Mouse (Mus musculus) hindbrain, embryonic 12.5 days (tissue): ENCODE results near the gene Mta2. TPM values are rescaled to one million over a fixed set of nuclear protein-coding genes. Genes with fewer than 3 reads are reported as not detected.
A peak's percentile ranks its signal among the peaks of the same experiment; 100 is the strongest.
"Not testable (repeated sequence)": the region's sequence is repeated elsewhere in the genome, so short reads cannot be mapped to it uniquely, and the experiment has no call there.

Experiments
- ATAC-seq: fragments of 200-750 bp; cut with Nextera tagmentation; 2 replicates; pipeline ENCODE4 v1.8.0; 2017; ENCODE audit warnings: moderate TSS enrichment; ENCODE audit not compliant: low FRiP score
- H3K27ac ChIP-seq: fragments of 300-500 bp; sonication (generic); 2 replicates; pipeline ENCODE4 v1.5.1; 2016; ENCODE audit warnings: mild to moderate bottlenecking
- H3K27me3 ChIP-seq: fragments of 300-500 bp; sonication (generic); 2 replicates; pipeline ENCODE4 v1.6.1; 2016; ENCODE audit warnings: mild to moderate bottlenecking
- H3K36me3 ChIP-seq: fragments of 300-500 bp; sonication (generic); 2 replicates; pipeline ENCODE4 v1.6.1; 2016; ENCODE audit warnings: mild to moderate bottlenecking
- H3K4me1 ChIP-seq: fragments of 300-500 bp; sonication (generic); 2 replicates; pipeline ENCODE4 v1.6.1; 2016
- H3K4me2 ChIP-seq: fragments of 300-500 bp; sonication (generic); replicated peaks from 2 replicates; pipeline ENCODE4 v1.6.1; 2016; ENCODE audit warnings: mild to moderate bottlenecking
- H3K4me3 ChIP-seq: fragments of 300-500 bp; sonication (generic); 2 replicates; pipeline ENCODE4 v1.5.1; 2016; ENCODE audit warnings: mild to moderate bottlenecking
- H3K9ac ChIP-seq: fragments of 300-500 bp; sonication (generic); 2 replicates; pipeline ENCODE4 v1.6.1; 2016; ENCODE audit warnings: mild to moderate bottlenecking, moderate library complexity
- H3K9me3 ChIP-seq: fragments of 300-500 bp; sonication (generic); replicated peaks from 2 replicates; pipeline ENCODE4 v1.6.1; 2016; ENCODE audit warnings: mild to moderate bottlenecking
- WGBS: fragments of 180-500 bp; shearing (Covaris S2); methylation state at CpG from one replicate; pipeline ENCODE4 v1.1.7; 2016; 5-methylcytosine and 5-hydroxymethylcytosine counted together
- polyA plus RNA-seq: library from polyadenylated mRNA; unstranded; fragments of >200 nt; fragmentation: Nextera tagmentation; extraction: Ambion mirVana; gene quantifications from 2 replicates; pipeline ENCODE4 v1.2.1, GENCODE M21; 2016

Mta2 gene
- polyA plus RNA-seq: 174 and 185 TPM in 2 replicates

GRCm38 (mm10) chr19:8941515-8942217 lies at the start of gene Mta2:
Gene Mta2, plus strand, starts transcription at chr19:8941875.
- no peaks in the 10 kb centered on the region for H3K27me3 ChIP-seq
- under 1% methylated on average over 64 of the region's 64 CpGs for WGBS
- peaks cover 33% of the 10 kb centered on the region for H3K36me3 ChIP-seq
- no peaks in the 10 kb centered on the region for H3K9me3 ChIP-seq
- peak within 1 kb of the TSS; percentile 95 for H3K9ac ChIP-seq
- peak within 1 kb of the TSS; percentile 83 for H3K4me3 ChIP-seq
- ATAC-seq: peak; percentile 95
- H3K27ac ChIP-seq: peak within 1 kb of the TSS; percentile 97
- peak within 1 kb of the TSS; percentile 68 for H3K4me2 ChIP-seq
- H3K4me1 ChIP-seq: peaks cover 24% of the 10 kb centered on the region

GRCm38 (mm10) chr19:8892829-8893766 lies 48.6 kb upstream of the Mta2 start, which contains the start of gene Ints5:
Gene Ints5, plus strand, starts transcription at chr19:8893005.
- H3K9ac ChIP-seq: peak within 1 kb of the TSS; percentile 90
- H3K4me3 ChIP-seq: peak within 1 kb of the TSS; percentile 82
- H3K4me1 ChIP-seq: peaks cover 33% of the 10 kb centered on the region
- WGBS: 3% methylated on average over 54 of the region's 54 CpGs
- ATAC-seq: peak; percentile 49
- H3K4me2 ChIP-seq: peak within 1 kb of the TSS; percentile 77
- peaks cover 30% of the 10 kb centered on the region for H3K36me3 ChIP-seq
- H3K27ac ChIP-seq: peak within 1 kb of the TSS; percentile 80
- H3K27me3 ChIP-seq: no peaks in the 10 kb centered on the region
- H3K9me3 ChIP-seq: no peaks in the 10 kb centered on the region

GRCm38 (mm10) chr19:8895397-8895960 lies 46.2 kb upstream of the Mta2 start:
- no peak for ATAC-seq
- H3K36me3 ChIP-seq: peaks cover 28% of the 10 kb centered on the region
- H3K4me2 ChIP-seq: no peak overlapping the region
- H3K4me3 ChIP-seq: no peak overlapping the region
- WGBS: 91% methylated on average over 9 of the region's 9 CpGs
- no peaks in the 10 kb centered on the region for H3K9me3 ChIP-seq
- no peaks in the 10 kb centered on the region for H3K27me3 ChIP-seq
- peaks cover 36% of the 10 kb centered on the region for H3K4me1 ChIP-seq
- H3K9ac ChIP-seq: peak overlapping the region; percentile 23; the same call in 1 of the 2 replicates
- no peak overlapping the region for H3K27ac ChIP-seq

- ATAC-seq, H3K4me3 ChIP-seq, H3K9me3 ChIP-seq, H3K9ac ChIP-seq, H3K4me2 ChIP-seq, H3K27me3 ChIP-seq, H3K27ac ChIP-seq: not testable (repeated sequence)
- peaks cover 36% of the 10 kb centered on the region for H3K4me1 ChIP-seq
- 85% methylated on average over 5 of the region's 5 CpGs for WGBS
- H3K36me3 ChIP-seq: peaks cover 25% of the 10 kb centered on the region
Observed at GRCm38 (mm10) chr19:8896231-8896630, 45.4 kb upstream of the Mta2 start.

- peak overlapping the region; percentile 86 for H3K4me3 ChIP-seq
- peak overlapping the region; percentile 80 for H3K4me2 ChIP-seq
- H3K27me3 ChIP-seq, H3K9me3 ChIP-seq: not testable (repeated sequence)
- 27% methylated on average over 21 of the region's 21 CpGs for WGBS
- peak; percentile 53 for ATAC-seq
- peak overlapping the region; percentile 67 for H3K9ac ChIP-seq
- peak overlapping the region; percentile 85 for H3K27ac ChIP-seq
- peaks cover 29% of the 10 kb centered on the region for H3K36me3 ChIP-seq
- peaks cover 36% of the 10 kb centered on the region for H3K4me1 ChIP-seq
Observed at GRCm38 (mm10) chr19:8897211-8897864, 44.3 kb upstream of the Mta2 start.

GRCm38 (mm10) chr19:8897865-8898495 lies 43.7 kb upstream of the Mta2 start, which contains the start of gene Ganab:
Gene Ganab, plus strand, starts transcription at chr19:8898071.
- H3K4me1 ChIP-seq: peaks cover 34% of the 10 kb centered on the region
- H3K9ac ChIP-seq: peak within 1 kb of the TSS; percentile 90
- H3K4me2 ChIP-seq: peak within 1 kb of the TSS; percentile 80
- peaks cover 34% of the 10 kb centered on the region for H3K36me3 ChIP-seq
- peak within 1 kb of the TSS; percentile 85 for H3K27ac ChIP-seq
- ATAC-seq: peak; percentile 99
- no peaks in the 10 kb centered on the region for H3K9me3 ChIP-seq
- no peaks in the 10 kb centered on the region for H3K27me3 ChIP-seq
- peak within 1 kb of the TSS; percentile 86 for H3K4me3 ChIP-seq
- under 1% methylated on average over 53 of the region's 53 CpGs for WGBS

- Histone ChIP-seq H3K27ac (peak overlapping the region; percentile 85), H3K36me3 (peaks cover 38% of the 10 kb centered on the region), H3K4me2 (peak overlapping the region; percentile 80), H3K4me3 (peak overlapping the region; percentile 86), H3K27me3 (no peaks in the 10 kb centered on the region), H3K9ac (peak overlapping the region; percentile 90), H3K4me1 (peaks cover 31% of the 10 kb centered on the region), H3K9me3 (no peaks in the 10 kb centered on the region)
- WGBS: 20% methylated on average over 13 of the region's 13 CpGs
- no peak for ATAC-seq
Observed at GRCm38 (mm10) chr19:8898576-8898975, 43.1 kb upstream of the Mta2 start.

GRCm38 (mm10) chr19:8899079-8899478 lies 42.6 kb upstream of the Mta2 start:
- 62% methylated on average over 3 of the region's 3 CpGs for WGBS
- Histone ChIP-seq H3K9ac (peak overlapping the region; percentile 90), H3K4me2 (peak overlapping the region; percentile 80), H3K9me3 (no peaks in the 10 kb centered on the region), H3K27ac (no peak overlapping the region), H3K27me3 (no peaks in the 10 kb centered on the region), H3K4me3 (peak overlapping the region; percentile 86), H3K36me3 (peaks cover 38% of the 10 kb centered on the region), H3K4me1 (peaks cover 27% of the 10 kb centered on the region)
- ATAC-seq: no peak

GRCm38 (mm10) chr19:8903412-8903811 lies 38.3 kb upstream of the Mta2 start:
- H3K36me3 ChIP-seq: peaks cover 54% of the 10 kb centered on the region

GRCm38 (mm10) chr19:8908531-8908930 lies 33.1 kb upstream of the Mta2 start:
- 92% methylated on average over 6 of the region's 6 CpGs for WGBS
- Histone ChIP-seq H3K9me3 (no peaks in the 10 kb centered on the region), H3K9ac (no peak overlapping the region), H3K27me3 (no peaks in the 10 kb centered on the region), H3K27ac (no peak overlapping the region), H3K4me3 (no peak overlapping the region), H3K4me2 (no peak overlapping the region), H3K4me1 (no peaks in the 10 kb centered on the region), H3K36me3 (peaks cover 92% of the 10 kb centered on the region)
- ATAC-seq: no peak

More at GRCm38 (mm10) chr19:8903412-8903811, 38.3 kb upstream of the Mta2 start:
- H3K4me3 ChIP-seq: no peak overlapping the region
- H3K9ac ChIP-seq: no peak overlapping the region
- H3K4me2 ChIP-seq: no peak overlapping the region
- 94% methylated on average over 5 of the region's 5 CpGs for WGBS
- ATAC-seq: no peak
- no peaks in the 10 kb centered on the region for H3K27me3 ChIP-seq
- no peaks in the 10 kb centered on the region for H3K9me3 ChIP-seq
- no peak overlapping the region for H3K27ac ChIP-seq
- peaks cover 11% of the 10 kb centered on the region for H3K4me1 ChIP-seq

- no peak for ATAC-seq
- Histone ChIP-seq H3K9me3 (no peaks in the 10 kb centered on the region), H3K4me3 (no peak overlapping the region), H3K27ac (no peak overlapping the region), H3K27me3 (no peaks in the 10 kb centered on the region), H3K36me3 (peaks cover 100% of the 10 kb centered on the region), H3K9ac (no peak overlapping the region), H3K4me1 (no peaks in the 10 kb centered on the region), H3K4me2 (no peak overlapping the region)
- 96% methylated on average over 5 of the region's 5 CpGs for WGBS
Observed at GRCm38 (mm10) chr19:8911810-8912209, 29.9 kb upstream of the Mta2 start.
